9 mouse cellular contexts compared by ENCODE assay signal in the genomic region with DNA sequence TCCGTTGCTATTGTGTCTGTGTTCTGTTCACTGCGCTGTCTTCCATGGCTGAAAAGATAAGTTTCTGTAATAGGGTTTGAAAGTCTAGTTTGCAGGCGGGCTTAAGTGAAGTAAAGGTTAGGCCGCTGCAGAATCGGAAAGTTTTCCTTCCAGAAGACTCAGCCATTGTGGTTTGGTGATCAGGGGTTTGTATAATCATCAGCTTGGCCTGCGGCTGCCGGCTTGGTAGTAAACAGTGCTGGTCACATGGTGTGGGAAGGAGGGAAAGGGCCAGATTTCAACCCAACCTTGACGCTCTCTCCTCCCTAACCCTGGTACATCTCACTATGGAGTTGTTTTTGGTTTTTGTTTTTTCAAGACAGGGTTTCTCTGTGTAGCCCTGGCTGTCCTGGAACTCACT. TPM values are rescaled to one million over a fixed set of nuclear protein-coding genes. Genes with fewer than 3 reads are reported as not detected.
A peak's percentile ranks its signal among the peaks of the same experiment; 100 is the strongest.
DNase-seq lines count a peak whose midpoint lies in the region; ATAC-seq and TF ChIP-seq lines count a peak whose summit lies in the region.
"Had no signal": no experiment of that assay in that cellular context is flagged by ENCODE, and none has a peak within 500 bp of the region (broad histone marks: within the 10 kb centered on the region; RNA-seq: fewer than 3 reads in every experiment).

No protein-coding gene starts in this region.

- no peak for TF ChIP-seq POLR2A in testis, adult 2 months (IDR thresholded peaks at IDR 0.05; ENCODE audit: control insufficient read depth, low read depth, low read length)

- DNase-seq in testis, postnatal 10 days (ENCODE audit: low spot score) = no peak
- DNase-seq in intestine, embryonic 14.5 days (ENCODE audit: low spot score) = no peak
- DNase-seq in yolk sac, embryonic 10.5 days (ENCODE audit: low spot score) = peak; percentile 35
- DNase-seq in layer of hippocampus, adult 11-12 months (ENCODE audit: low spot score) = no peak
- no peak for DNase-seq in urinary bladder, adult 2 months (ENCODE audit: low spot score)
- DNase-seq: thymus, adult 18-20 months had no signal

- H3K27me3 ChIP-seq in testis, adult 2 months (ENCODE audit: control insufficient read depth, insufficient read depth, low read length) = no peaks in the 10 kb centered on the region
- H3K27me3 ChIP-seq in intestine, embryonic 14.5 days (replicated peaks; ENCODE audit: control insufficient read depth, insufficient read depth, low read length) = no peaks in the 10 kb centered on the region
- no peaks in the 10 kb centered on the region for H3K27me3 ChIP-seq in liver, embryonic 12.5 days (replicated peaks)

- H3K4me2 ChIP-seq in intestine, embryonic 14.5 days (ENCODE audit: low read length) = peak overlapping the region; percentile 71; the same call in 1 of the 2 replicates
- H3K4me2 ChIP-seq in liver, embryonic 12.5 days = peak overlapping the region; percentile 81

- 85% methylated on average over 8 of the region's 8 CpGs for WGBS in intestine, embryonic 14.5 days
- 84% methylated on average over 8 of the region's 8 CpGs for WGBS in liver, embryonic 12.5 days (ENCODE audit: insufficient replicate concordance)

- no peak overlapping the region for H3K9ac ChIP-seq in intestine, embryonic 14.5 days (ENCODE audit: low read length)
- peak overlapping the region; percentile 96 for H3K9ac ChIP-seq in liver, embryonic 12.5 days

- H3K4me1 ChIP-seq in testis, adult 2 months (ENCODE audit: control insufficient read depth, insufficient read depth, low read length) = peaks cover 7% of the 10 kb centered on the region
- peaks cover 8% of the 10 kb centered on the region for H3K4me1 ChIP-seq in intestine, embryonic 14.5 days (replicated peaks; ENCODE audit: control insufficient read depth, insufficient read depth, low read length)
- peaks cover 65% of the 10 kb centered on the region for H3K4me1 ChIP-seq in liver, embryonic 12.5 days

- ATAC-seq in intestine, embryonic 14.5 days (replicated peaks; ENCODE audit: low FRiP score, low TSS enrichment, low read depth) = no peak
- ATAC-seq in liver, embryonic 12.5 days = no peak
- no peak for ATAC-seq in CD4-positive, CD25-positive, alpha-beta regulatory T cell, adult 4 months

- no peak for TF ChIP-seq CTCF in testis, adult 2 months (IDR thresholded peaks at IDR 0.05; ENCODE audit: control insufficient read depth, insufficient read depth, insufficient replicate concordance, low read depth, low read length)

- H3K36me3 ChIP-seq in testis, adult 2 months (ENCODE audit: control insufficient read depth, insufficient read depth, low read length) = no peaks in the 10 kb centered on the region
- no peaks in the 10 kb centered on the region for H3K36me3 ChIP-seq in intestine, embryonic 14.5 days (ENCODE audit: control insufficient read depth, insufficient read depth, low read length)
- no peaks in the 10 kb centered on the region for H3K36me3 ChIP-seq in liver, embryonic 12.5 days

- peak overlapping the region; percentile 34; the same call in 1 of the 2 replicates for H3K27ac ChIP-seq in testis, adult 2 months (ENCODE audit: control insufficient read depth, insufficient read depth, low read depth, low read length)
- no peak overlapping the region for H3K27ac ChIP-seq in intestine, embryonic 14.5 days (ENCODE audit: low read depth)
- peak overlapping the region; percentile 88; the same call in 1 of the 2 replicates for H3K27ac ChIP-seq in liver, embryonic 12.5 days

- H3K9me3 ChIP-seq in intestine, embryonic 14.5 days (ENCODE audit: control insufficient read depth, low read length) = no peaks in the 10 kb centered on the region
- no peaks in the 10 kb centered on the region for H3K9me3 ChIP-seq in liver, embryonic 12.5 days (replicated peaks)

- peak overlapping the region; percentile 91 for H3K4me3 ChIP-seq in testis, adult 2 months (ENCODE audit: control insufficient read depth, low read depth, low read length)
- no peak overlapping the region for H3K4me3 ChIP-seq in intestine, embryonic 14.5 days (ENCODE audit: low read depth, low read length)
- H3K4me3 ChIP-seq in liver, embryonic 12.5 days = peak overlapping the region; percentile 86

RNA-seq across cellular contexts. Expression of gene Tmem94, which starts 1.7 kb away (rescaled TPM):
- 80.1 and 91.5 TPM in 2 replicates for polyA plus RNA-seq in testis, adult 2 months (2012; rRNA removed)
- polyA plus RNA-seq in intestine, embryonic 14.5 days (2014; fragmentation: Nextera tagmentation; extraction: Ambion mirVana) = 14.6 and 15.7 TPM in 2 replicates
- polyA plus RNA-seq in liver, embryonic 12.5 days (2016; fragmentation: Nextera tagmentation; extraction: Ambion mirVana) = 16.9 and 17.0 TPM in 2 replicates
- polyA plus RNA-seq in urinary bladder, adult 2 months (2012; rRNA removed) = 20.8 and 25.9 TPM in 2 replicates
- 10 to 100 TPM in 1 of 2 experiments, 1 to 10 TPM in 1; 8.5 to 17.5 TPM for polyA plus RNA-seq in CD4-positive, CD25-positive, alpha-beta regulatory T cell, adult 4 months (2017; shearing (Covaris generic))

RNA-seq across cellular contexts. Expression of gene Caskin2, which starts 46.5 kb away (rescaled TPM):
- 7.6 and 8.6 TPM in 2 replicates for polyA plus RNA-seq in testis, adult 2 months (2012; rRNA removed)
- polyA plus RNA-seq in intestine, embryonic 14.5 days (2014; fragmentation: Nextera tagmentation; extraction: Ambion mirVana) = 14.9 and 15.3 TPM in 2 replicates
- 8.3 and 9.2 TPM in 2 replicates for polyA plus RNA-seq in liver, embryonic 12.5 days (2016; fragmentation: Nextera tagmentation; extraction: Ambion mirVana)
- polyA plus RNA-seq in urinary bladder, adult 2 months (2012; rRNA removed) = 20.6 and 25.2 TPM in 2 replicates
- polyA plus RNA-seq in CD4-positive, CD25-positive, alpha-beta regulatory T cell, adult 4 months (2017; shearing (Covaris generic)) = under 1 TPM; 0.69 to 0.85 TPM

RNA-seq across cellular contexts. Expression of gene Tsen54, which starts 47.5 kb away (rescaled TPM):
- polyA plus RNA-seq in testis, adult 2 months (2012; rRNA removed) = 12.9 and 14.7 TPM in 2 replicates
- 29.5 and 30.7 TPM in 2 replicates for polyA plus RNA-seq in intestine, embryonic 14.5 days (2014; fragmentation: Nextera tagmentation; extraction: Ambion mirVana)
- polyA plus RNA-seq in liver, embryonic 12.5 days (2016; fragmentation: Nextera tagmentation; extraction: Ambion mirVana) = 23.5 and 25.6 TPM in 2 replicates
- polyA plus RNA-seq in urinary bladder, adult 2 months (2012; rRNA removed) = 18.7 and 21.4 TPM in 2 replicates
- 10 to 100 TPM; 11.0 to 16.2 TPM for polyA plus RNA-seq in CD4-positive, CD25-positive, alpha-beta regulatory T cell, adult 4 months (2017; shearing (Covaris generic))

RNA-seq across cellular contexts. Expression of gene Llgl2, which starts 56.9 kb away (rescaled TPM):
- polyA plus RNA-seq in testis, adult 2 months (2012; rRNA removed) = 3.1 and 9.0 TPM in 2 replicates
- polyA plus RNA-seq in intestine, embryonic 14.5 days (2014; fragmentation: Nextera tagmentation; extraction: Ambion mirVana) = 46.3 and 59.2 TPM in 2 replicates
- polyA plus RNA-seq in liver, embryonic 12.5 days (2016; fragmentation: Nextera tagmentation; extraction: Ambion mirVana) = 13.4 and 14.3 TPM in 2 replicates
- polyA plus RNA-seq in urinary bladder, adult 2 months (2012; rRNA removed) = 42.4 and 54.0 TPM in 2 replicates
- polyA plus RNA-seq in CD4-positive, CD25-positive, alpha-beta regulatory T cell, adult 4 months (2017; shearing (Covaris generic)) = 10 to 100 TPM in 1 of 2 experiments, 1 to 10 TPM in 1; 7.9 to 11.1 TPM

RNA-seq across cellular contexts. Expression of gene Grb2, which starts 58.6 kb away (rescaled TPM):
- 7.7 TPM in 2 replicates for polyA plus RNA-seq in testis, adult 2 months (2012; rRNA removed)
- 39.4 and 52.3 TPM in 2 replicates for polyA plus RNA-seq in intestine, embryonic 14.5 days (2014; fragmentation: Nextera tagmentation; extraction: Ambion mirVana)
- polyA plus RNA-seq in liver, embryonic 12.5 days (2016; fragmentation: Nextera tagmentation; extraction: Ambion mirVana) = 78.6 and 89.6 TPM in 2 replicates
- polyA plus RNA-seq in urinary bladder, adult 2 months (2012; rRNA removed) = 57.2 and 62.8 TPM in 2 replicates
- polyA plus RNA-seq in CD4-positive, CD25-positive, alpha-beta regulatory T cell, adult 4 months (2017; shearing (Covaris generic)) = 10 to 100 TPM; 28.8 to 30.9 TPM
